Mouse (Mus musculus) hindbrain, embryonic 15.5 days (tissue): ENCODE data around the gene 1700029I15Rik. TPM values are rescaled to one million over a fixed set of nuclear protein-coding genes. Genes with fewer than 3 reads are reported as not detected.

Experiments used
- ATAC-seq: fragments of 200-750 bp; cut with Nextera tagmentation; 2 replicates; pipeline ENCODE4 v1.8.0; 2017; ENCODE audit warnings: low read depth, moderate number of reproducible peaks, moderate TSS enrichment; ENCODE audit not compliant: low FRiP score
- H3K27ac ChIP-seq: fragments of 300-500 bp; sonication (generic); replicated peaks from 2 replicates; pipeline ENCODE4 v1.5.1; 2015; ENCODE audit warnings: mild to moderate bottlenecking, inconsistent platforms
- H3K27me3 ChIP-seq: fragments of 300-500 bp; sonication (generic); 2 replicates; pipeline ENCODE4 v1.6.1; 2015; ENCODE audit warnings: control low read depth, inconsistent platforms
- H3K36me3 ChIP-seq: fragments of 300-500 bp; sonication (generic); 2 replicates; pipeline ENCODE4 v1.6.1; 2015; ENCODE audit warnings: control low read depth, inconsistent platforms
- H3K4me1 ChIP-seq: fragments of 300-500 bp; sonication (generic); replicated peaks from 2 replicates; pipeline ENCODE4 v1.6.1; 2015; ENCODE audit warnings: control low read depth, inconsistent platforms
- H3K4me2 ChIP-seq: fragments of 300-500 bp; sonication (generic); 2 replicates; pipeline ENCODE4 v1.6.1; 2015; ENCODE audit warnings: moderate library complexity, mild to moderate bottlenecking, inconsistent platforms
- H3K4me3 ChIP-seq: fragments of 300-500 bp; sonication (generic); 2 replicates; pipeline ENCODE4 v1.5.1; 2015; ENCODE audit warnings: mild to moderate bottlenecking, inconsistent platforms
- H3K9ac ChIP-seq: fragments of 300-500 bp; sonication (generic); 2 replicates; pipeline ENCODE4 v1.6.1; 2015; ENCODE audit warnings: inconsistent platforms
- H3K9me3 ChIP-seq: fragments of 300-500 bp; sonication (generic); 2 replicates; pipeline ENCODE4 v1.6.1; 2016; ENCODE audit warnings: control low read depth, inconsistent platforms
- WGBS: fragments of 180-500 bp; shearing (Covaris S2); methylation state at CpG from one replicate; pipeline ENCODE4 v1.1.7; 2015; 5-methylcytosine and 5-hydroxymethylcytosine counted together
- polyA plus RNA-seq: library from polyadenylated mRNA; unstranded; fragments of >200 nt; fragmentation: Nextera tagmentation; extraction: Ambion mirVana; gene quantifications from 2 replicates; pipeline ENCODE4 v1.2.1, GENCODE M21; 2015

Gene 1700029I15Rik
- polyA plus RNA-seq, result 7.8 and 8.8 TPM in 2 replicates

- no peak within 1 kb of the TSS for H3K4me2 ChIP-seq
- no peak within 1 kb of the TSS for H3K9ac ChIP-seq
- no peaks in the 10 kb centered on the region for H3K9me3 ChIP-seq
- no peaks in the 10 kb centered on the region for H3K27me3 ChIP-seq
- no peak within 1 kb of the TSS for H3K4me3 ChIP-seq
- peaks cover under 1% of the 10 kb centered on the region for H3K4me1 ChIP-seq
- peaks cover 79% of the 10 kb centered on the region for H3K36me3 ChIP-seq
- 83% methylated on average over 5 of the region's 5 CpGs for WGBS
- no peak within 1 kb of the TSS for H3K27ac ChIP-seq
- ATAC-seq, result no peak
These were observed at the start of gene 1700029I15Rik for GRCm38 (mm10) chr2:92381901-92382588. 1700029I15Rik (plus strand) TSS chr2:92382538.

- H3K4me2 ChIP-seq, result no peak overlapping the region
- H3K9ac ChIP-seq, result no peak overlapping the region
- no peaks in the 10 kb centered on the region for H3K4me1 ChIP-seq
- peaks cover 14% of the 10 kb centered on the region for H3K36me3 ChIP-seq
- no peak overlapping the region for H3K27ac ChIP-seq
- no peak for ATAC-seq
- no peak overlapping the region for H3K4me3 ChIP-seq
- H3K9me3 ChIP-seq, result no peaks in the 10 kb centered on the region
- H3K27me3 ChIP-seq, result no peaks in the 10 kb centered on the region
These were observed 39.9 kb upstream of the 1700029I15Rik start for GRCm38 (mm10) chr2:92342418-92342817.

- Histone ChIP-seq H3K27me3 (no peaks in the 10 kb centered on the region), H3K4me1 (no peaks in the 10 kb centered on the region), H3K36me3 (peaks cover 31% of the 10 kb centered on the region), H3K27ac (no peak overlapping the region), H3K4me3 (no peak overlapping the region), H3K4me2 (no peak overlapping the region), H3K9me3 (no peaks in the 10 kb centered on the region), H3K9ac (no peak overlapping the region)
- 92% methylated on average over 2 of the region's 2 CpGs for WGBS
- no peak for ATAC-seq
These were observed 35.1 kb upstream of the 1700029I15Rik start for GRCm38 (mm10) chr2:92347191-92347590.

GRCm38 (mm10) chr2:92349589-92350425, 32.5 kb upstream of the 1700029I15Rik start:
- no peaks in the 10 kb centered on the region for H3K27me3 ChIP-seq
- no peak for ATAC-seq
- H3K4me2 ChIP-seq, result no peak overlapping the region
- no peaks in the 10 kb centered on the region; the same call in 1 of the 2 replicates for H3K4me1 ChIP-seq
- H3K27ac ChIP-seq, result peak overlapping the region; percentile 42
- H3K9me3 ChIP-seq, result no peaks in the 10 kb centered on the region
- H3K4me3 ChIP-seq, result no peak overlapping the region
- WGBS, result 73% methylated on average over 6 of the region's 6 CpGs
- no peak overlapping the region for H3K9ac ChIP-seq
- H3K36me3 ChIP-seq, result peaks cover 33% of the 10 kb centered on the region

GRCm38 (mm10) chr2:92350686-92351085, 31.7 kb upstream of the 1700029I15Rik start:
- 82% methylated on average over 5 of the region's 5 CpGs for WGBS
- Histone ChIP-seq H3K9me3 (no peaks in the 10 kb centered on the region), H3K36me3 (peaks cover 30% of the 10 kb centered on the region), H3K4me2 (no peak overlapping the region), H3K27ac (no peak overlapping the region), H3K9ac (no peak overlapping the region), H3K4me3 (no peak overlapping the region), H3K4me1 (no peaks in the 10 kb centered on the region; the same call in 1 of the 2 replicates), H3K27me3 (no peaks in the 10 kb centered on the region)
- ATAC-seq, result no peak

GRCm38 (mm10) chr2:92353402-92353801, 28.9 kb upstream of the 1700029I15Rik start:
- Histone ChIP-seq H3K4me3 (no peak overlapping the region), H3K4me1 (no peaks in the 10 kb centered on the region; the same call in 1 of the 2 replicates), H3K9me3 (no peaks in the 10 kb centered on the region), H3K27me3 (no peaks in the 10 kb centered on the region), H3K4me2 (no peak overlapping the region), H3K9ac (no peak overlapping the region), H3K27ac (no peak overlapping the region), H3K36me3 (peaks cover 34% of the 10 kb centered on the region)
- WGBS, result 23% methylated on average over 5 of the region's 5 CpGs
- ATAC-seq, result no peak

- Histone ChIP-seq H3K36me3 (peaks cover 42% of the 10 kb centered on the region), H3K27me3 (no peaks in the 10 kb centered on the region), H3K9ac (no peak overlapping the region), H3K4me3 (no peak overlapping the region), H3K4me2 (no peak overlapping the region), H3K27ac (no peak overlapping the region), H3K4me1 (no peaks in the 10 kb centered on the region; the same call in 1 of the 2 replicates), H3K9me3 (no peaks in the 10 kb centered on the region)
- WGBS, result 72% methylated on average over 6 of the region's 6 CpGs
- no peak for ATAC-seq
These were observed 28.1 kb upstream of the 1700029I15Rik start for GRCm38 (mm10) chr2:92354224-92354623.

GRCm38 (mm10) chr2:92359301-92359700, 23.0 kb upstream of the 1700029I15Rik start:
- 84% methylated on average over 2 of the region's 2 CpGs for WGBS
- peaks cover 29% of the 10 kb centered on the region for H3K36me3 ChIP-seq

GRCm38 (mm10) chr2:92360186-92360823, 22.0 kb upstream of the 1700029I15Rik start:
- no peak overlapping the region for H3K9ac ChIP-seq
- H3K4me3 ChIP-seq, result no peak overlapping the region
- H3K4me1 ChIP-seq, result 0 out of 2 replicates have a peak, but pooled peaks cover 3% of the 10 kb centered on the region
- H3K27me3 ChIP-seq, result no peaks in the 10 kb centered on the region
- H3K9me3 ChIP-seq, result no peaks in the 10 kb centered on the region
- H3K4me2 ChIP-seq, result no peak overlapping the region
- 60% methylated on average over 25 of the region's 25 CpGs for WGBS
- peaks cover 29% of the 10 kb centered on the region for H3K36me3 ChIP-seq
- peak overlapping the region; percentile 21 for H3K27ac ChIP-seq
- peak; percentile 55 for ATAC-seq

More at GRCm38 (mm10) chr2:92359301-92359700, 23.0 kb upstream of the 1700029I15Rik start:
- no peak for ATAC-seq
- H3K4me1 ChIP-seq, result 0 out of 2 replicates have a peak, but pooled peaks cover 3% of the 10 kb centered on the region
- no peak overlapping the region for H3K4me2 ChIP-seq
- H3K9me3 ChIP-seq, result no peaks in the 10 kb centered on the region
- no peak overlapping the region for H3K27ac ChIP-seq
- no peaks in the 10 kb centered on the region for H3K27me3 ChIP-seq
- H3K9ac ChIP-seq, result no peak overlapping the region
- no peak overlapping the region for H3K4me3 ChIP-seq

GRCm38 (mm10) chr2:92360893-92361292, 21.4 kb upstream of the 1700029I15Rik start:
- Histone ChIP-seq H3K27me3 (no peaks in the 10 kb centered on the region), H3K9ac (no peak overlapping the region), H3K36me3 (peaks cover 29% of the 10 kb centered on the region), H3K4me2 (no peak overlapping the region), H3K4me1 (0 out of 2 replicates have a peak, but pooled peaks cover 3% of the 10 kb centered on the region), H3K9me3 (no peaks in the 10 kb centered on the region), H3K4me3 (no peak overlapping the region), H3K27ac (peak overlapping the region; percentile 21; the same call in 1 of the 2 replicates)
- 23% methylated on average over 12 of the region's 12 CpGs for WGBS
- ATAC-seq, result no peak

- peaks cover 25% of the 10 kb centered on the region for H3K36me3 ChIP-seq
- 78% methylated on average over 8 of the region's 8 CpGs for WGBS
- H3K27ac ChIP-seq, result no peak overlapping the region
These were observed 20.5 kb upstream of the 1700029I15Rik start for GRCm38 (mm10) chr2:92361795-92362194.

More at GRCm38 (mm10) chr2:92361795-92362194, 20.5 kb upstream of the 1700029I15Rik start:
- H3K9ac ChIP-seq, result no peak overlapping the region
- H3K4me1 ChIP-seq, result 0 out of 2 replicates have a peak, but pooled peaks cover 3% of the 10 kb centered on the region
- no peaks in the 10 kb centered on the region for H3K27me3 ChIP-seq
- no peak overlapping the region for H3K4me2 ChIP-seq
- H3K4me3 ChIP-seq, result no peak overlapping the region
- no peak for ATAC-seq
- no peaks in the 10 kb centered on the region for H3K9me3 ChIP-seq
